Mouse (Mus musculus): ENCODE results near the gene Bok. TPM values are rescaled to one million over a fixed set of nuclear protein-coding genes. Genes with fewer than 3 reads are reported as not detected.
"Not testable (repeated sequence)": the region's sequence is repeated elsewhere in the genome, so short reads cannot be mapped to it uniquely, and the experiment has no call there.

Gene Bok
- total RNA-seq (2021): 1 to 10 TPM; 5.6 to 6.4 TPM
- long read RNA-seq, experiment 1, transcript Bok-201 (5 exons, 1,468 nt): major isoform, 7 of 10 reads
- long read RNA-seq, experiment 1, partial matches to known transcripts: 2 of 10 reads
- long read RNA-seq, experiment 1, other reads (novel, unspliced or antisense): 1 of 10 reads
- long read RNA-seq, experiment 2, transcript Bok-201 (5 exons, 1,468 nt): major isoform, 11 of 14 reads
- long read RNA-seq, experiment 2, partial matches to known transcripts: 3 of 14 reads
- long read RNA-seq, experiment 2, other reads (novel, unspliced or antisense): 0 of 14 reads

DNA sequence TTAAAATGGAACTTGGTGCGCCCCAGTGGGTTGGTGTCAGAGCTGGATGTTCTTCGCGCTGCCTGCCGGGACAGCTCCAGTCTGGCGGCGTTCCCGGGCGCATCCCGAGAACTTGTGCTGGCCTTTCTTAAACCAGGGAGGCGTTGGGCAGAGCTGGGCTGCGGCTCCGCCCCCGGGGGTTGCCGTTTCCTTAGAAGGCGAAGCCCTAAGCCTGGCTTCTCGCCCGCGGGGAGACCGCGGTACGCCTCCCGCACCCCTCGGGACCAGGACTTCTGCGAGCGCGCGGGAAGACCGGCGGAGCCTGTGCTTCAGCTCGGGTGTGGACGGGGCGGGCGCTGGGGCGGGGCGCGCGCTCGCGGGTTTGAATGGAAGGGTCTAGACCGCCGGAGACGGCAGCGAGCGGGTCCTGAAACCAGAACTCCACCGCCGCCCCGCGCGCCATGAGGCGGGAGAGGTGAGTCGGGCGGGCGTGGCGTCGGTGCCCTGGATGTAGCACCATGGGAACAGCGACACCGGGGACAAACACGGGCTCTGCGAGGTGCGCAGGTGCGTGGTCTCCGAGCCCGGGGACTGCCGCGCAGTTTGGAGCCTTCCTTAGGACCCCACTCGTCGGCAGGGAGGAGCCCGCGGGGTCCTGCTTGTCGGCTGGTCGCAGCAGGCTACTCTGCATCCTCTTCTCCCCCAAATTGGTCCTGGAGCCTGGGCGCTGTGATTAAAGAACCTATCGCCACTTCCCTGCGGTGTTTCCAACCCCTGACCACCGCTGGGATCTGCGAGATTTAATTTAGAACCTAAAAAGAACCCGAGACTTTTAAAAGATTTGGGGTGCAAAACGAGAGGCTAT, at the start of gene Bok:
Gene Bok (plus strand): TSS at position 260 of the 844 bp plus-strand sequence.
- DNase-seq: peak; percentile 90

DNA sequence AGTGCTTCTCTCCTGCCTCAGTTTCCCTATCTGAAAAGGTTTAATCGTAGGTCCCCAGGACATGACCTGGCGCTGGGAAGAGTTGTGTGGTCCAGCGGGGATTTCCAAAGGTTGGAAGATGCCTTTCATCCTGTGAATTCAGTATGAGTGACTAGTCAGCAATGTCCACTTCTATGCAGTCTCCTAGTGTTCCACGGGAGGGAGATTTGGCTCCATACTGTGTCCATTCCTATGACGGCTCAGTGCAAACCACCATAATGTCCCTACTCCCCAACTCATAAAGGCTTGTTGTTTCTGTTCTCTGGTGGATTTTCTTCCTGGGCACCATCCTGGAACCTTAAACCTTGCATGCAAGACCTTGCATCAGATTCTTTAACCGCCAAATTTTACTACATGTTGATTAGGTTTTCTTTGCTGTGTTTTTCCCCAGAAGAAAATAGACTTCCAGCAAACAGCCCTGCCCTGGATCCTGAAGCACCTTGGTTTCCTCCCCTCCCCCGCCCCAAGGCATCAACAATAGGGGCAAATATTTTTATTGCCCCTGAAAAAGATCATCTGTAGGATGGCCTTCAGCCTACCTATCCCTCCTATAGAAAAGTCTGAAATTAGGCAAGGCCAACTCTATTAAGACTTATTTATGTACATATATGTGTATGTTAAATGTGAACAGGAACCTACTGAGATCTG, 49.1 kb upstream of the Bok start:
- DNase-seq: no peak

DNA sequence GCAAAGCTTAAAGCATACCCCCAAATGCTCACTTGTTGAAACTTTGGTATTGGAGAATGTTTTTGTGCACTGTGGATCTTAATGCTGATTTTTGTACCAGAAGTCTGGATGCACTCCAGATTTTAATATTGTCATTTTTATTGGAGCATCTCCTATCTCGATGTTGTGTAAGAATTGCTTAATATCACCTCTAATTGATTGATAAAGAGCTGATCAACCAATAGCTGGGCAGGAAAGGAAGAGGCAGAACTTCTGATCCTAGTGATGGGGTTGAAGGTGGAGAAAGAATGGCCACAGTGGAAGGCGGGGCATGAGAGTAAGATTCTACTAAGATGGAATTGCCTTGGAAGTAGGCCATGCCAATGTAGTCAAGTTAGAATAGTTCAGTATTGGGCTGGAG, 43.5 kb upstream of the Bok start:
- no peak for DNase-seq

DNA sequence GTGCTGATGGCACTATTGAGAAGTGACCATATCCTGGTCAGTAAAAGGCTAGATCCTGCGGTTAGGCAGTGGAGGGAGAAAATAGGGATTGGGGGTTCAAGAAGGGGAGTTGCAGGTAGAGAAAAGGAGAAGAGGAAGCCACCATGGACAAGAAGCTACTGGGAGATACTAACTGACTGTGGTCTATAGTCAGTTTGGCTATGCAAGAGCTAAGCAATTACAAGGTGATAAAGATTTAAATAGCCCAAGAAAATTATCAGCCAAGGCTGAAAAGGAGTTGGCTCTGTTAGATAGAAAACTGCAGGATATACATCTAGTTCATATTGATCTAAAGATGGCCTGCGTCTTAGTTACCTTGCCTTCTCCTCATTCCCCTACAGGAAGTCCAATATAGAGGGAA, 42.8 kb upstream of the Bok start:
- no peak for DNase-seq

DNA sequence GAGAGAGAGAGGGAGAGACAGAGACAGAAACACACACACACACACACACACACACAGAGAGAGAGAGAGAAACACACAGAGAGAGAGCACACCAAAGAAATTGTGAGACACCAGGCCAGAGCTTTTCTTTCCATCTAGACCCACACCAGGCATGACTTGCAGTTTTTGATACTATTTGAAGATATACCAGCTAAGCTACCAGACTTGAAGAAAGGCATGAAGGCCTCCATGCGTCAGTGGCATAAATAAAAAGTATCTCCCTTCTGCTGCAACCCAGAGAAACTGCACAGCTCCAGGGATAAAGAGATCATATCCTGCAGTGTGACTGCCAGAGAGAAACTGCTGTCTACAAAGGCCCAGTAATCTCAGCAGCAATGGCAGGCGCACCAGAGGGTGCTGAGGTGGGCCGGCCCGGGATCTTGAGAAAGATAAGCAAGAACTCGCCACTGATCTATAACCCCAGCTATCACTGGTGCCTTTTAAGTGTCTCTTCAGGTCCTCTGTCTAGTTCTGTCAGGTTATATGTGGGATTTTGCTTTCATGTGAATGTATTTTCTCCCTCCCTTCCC, 35.8 kb upstream of the Bok start:
- DNase-seq: no peak

DNA sequence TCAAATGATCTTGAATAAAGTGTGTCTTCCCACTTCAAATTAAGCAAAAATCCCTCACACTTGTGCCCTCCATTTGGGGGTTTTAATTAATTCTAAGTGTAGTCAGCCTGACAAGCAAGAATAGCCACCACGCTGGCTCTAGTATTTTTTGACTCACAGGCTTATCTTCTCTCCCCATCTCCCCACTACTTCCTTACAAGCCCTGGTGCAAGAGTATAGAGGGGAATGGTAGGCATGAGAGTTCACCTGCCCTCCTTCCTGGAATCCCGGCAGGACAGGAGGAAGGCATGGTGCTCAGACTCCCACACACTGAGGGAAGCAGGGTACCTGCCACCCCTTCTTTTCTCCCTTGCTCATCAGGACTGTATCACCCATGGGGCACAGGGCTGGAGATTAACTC, 31.2 kb upstream of the Bok start:
- DNase-seq: no peak

DNA sequence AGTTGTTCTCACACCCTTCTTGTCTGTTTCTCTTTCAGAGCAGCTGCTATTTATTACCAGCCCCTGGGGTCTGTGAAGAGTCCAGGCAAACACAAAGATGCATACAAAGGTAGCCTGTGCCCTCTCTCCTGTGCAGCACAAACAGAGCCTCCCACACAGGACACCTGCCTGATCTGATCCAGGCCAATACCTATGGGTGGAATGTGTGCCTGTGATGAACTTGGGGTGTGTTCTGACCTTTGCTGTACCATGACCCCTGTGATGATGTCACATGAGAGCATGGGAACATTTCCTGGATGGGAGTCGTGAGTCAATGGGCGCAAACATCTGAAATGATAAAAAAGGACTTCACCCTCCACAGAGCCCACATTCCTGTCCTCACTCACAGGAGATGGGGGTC, 30.7 kb upstream of the Bok start:
- no peak for DNase-seq

DNA sequence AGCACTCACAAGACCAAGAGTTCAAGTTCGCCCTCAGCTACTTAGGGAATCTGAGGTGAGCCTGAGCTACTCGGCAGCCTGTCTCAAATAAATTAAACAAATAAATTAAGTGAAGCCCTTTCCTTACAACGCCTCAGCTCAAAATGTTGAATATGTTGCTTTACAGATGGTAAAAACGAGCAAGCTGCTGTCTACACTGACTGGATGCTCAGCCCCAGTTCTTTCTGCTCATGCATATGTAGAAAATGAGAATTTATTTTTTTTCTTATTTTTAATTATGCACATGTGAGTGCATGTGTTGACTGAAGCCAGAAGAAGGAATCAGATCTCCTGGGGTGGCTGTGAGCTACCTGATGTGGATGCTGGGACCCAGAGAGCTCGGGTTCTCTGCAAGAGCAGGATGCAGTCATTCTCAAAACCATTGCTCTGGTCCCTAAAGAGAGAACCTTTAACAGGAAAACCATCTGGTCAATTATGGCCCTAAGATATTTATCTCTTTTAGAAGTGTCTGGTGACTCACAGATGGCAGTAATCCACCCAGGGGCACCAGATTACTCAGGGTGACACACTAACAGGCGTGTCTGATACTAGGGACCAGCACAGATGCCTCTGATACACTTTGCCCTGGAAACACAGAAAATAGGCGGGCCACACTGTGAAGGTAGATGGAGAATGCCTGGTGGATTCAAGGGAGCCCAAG, 29.0 kb upstream of the Bok start:
- no peak for DNase-seq

DNA sequence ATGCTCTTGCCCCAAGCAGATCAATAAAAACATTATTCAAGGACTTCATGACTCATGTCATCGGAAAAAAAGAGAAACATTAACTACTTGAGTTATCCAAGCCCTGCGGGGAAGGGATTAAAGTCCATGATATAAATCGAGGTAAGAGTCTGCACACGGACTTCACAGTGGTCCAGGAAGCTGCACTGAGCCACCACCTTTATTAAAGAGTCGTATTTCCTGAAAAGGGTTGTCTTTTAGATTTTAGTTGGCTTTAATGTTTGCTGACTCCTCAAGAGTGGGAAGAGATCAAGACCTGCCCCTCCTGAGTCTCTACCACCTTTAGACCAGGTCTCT, 28.5 kb upstream of the Bok start:
- DNase-seq: no peak

DNA sequence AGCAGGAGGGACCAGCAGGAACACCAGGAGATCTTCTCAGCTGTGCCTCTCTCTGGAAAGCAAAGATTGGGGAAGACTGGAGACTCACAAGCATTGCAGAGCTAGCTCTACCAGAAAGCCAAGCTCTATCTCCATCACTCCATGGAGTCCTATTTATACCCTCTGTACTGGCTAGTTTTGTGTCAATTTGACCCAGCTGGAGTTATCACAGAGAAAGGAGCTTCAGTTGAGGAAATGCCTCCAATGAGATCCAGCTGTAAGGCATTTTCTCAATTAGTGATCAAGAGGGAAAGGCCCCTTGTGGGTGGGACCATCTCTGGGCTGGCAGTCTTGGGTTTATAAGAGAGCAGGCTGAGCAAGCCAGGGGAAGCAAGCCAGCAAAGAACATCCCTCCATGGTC, 26.9 kb upstream of the Bok start, which contains the start of gene Stk25:
Gene Stk25 (minus strand): TSS at position 101 of the 400 bp plus-strand sequence.
- not testable (repeated sequence) for DNase-seq

DNA sequence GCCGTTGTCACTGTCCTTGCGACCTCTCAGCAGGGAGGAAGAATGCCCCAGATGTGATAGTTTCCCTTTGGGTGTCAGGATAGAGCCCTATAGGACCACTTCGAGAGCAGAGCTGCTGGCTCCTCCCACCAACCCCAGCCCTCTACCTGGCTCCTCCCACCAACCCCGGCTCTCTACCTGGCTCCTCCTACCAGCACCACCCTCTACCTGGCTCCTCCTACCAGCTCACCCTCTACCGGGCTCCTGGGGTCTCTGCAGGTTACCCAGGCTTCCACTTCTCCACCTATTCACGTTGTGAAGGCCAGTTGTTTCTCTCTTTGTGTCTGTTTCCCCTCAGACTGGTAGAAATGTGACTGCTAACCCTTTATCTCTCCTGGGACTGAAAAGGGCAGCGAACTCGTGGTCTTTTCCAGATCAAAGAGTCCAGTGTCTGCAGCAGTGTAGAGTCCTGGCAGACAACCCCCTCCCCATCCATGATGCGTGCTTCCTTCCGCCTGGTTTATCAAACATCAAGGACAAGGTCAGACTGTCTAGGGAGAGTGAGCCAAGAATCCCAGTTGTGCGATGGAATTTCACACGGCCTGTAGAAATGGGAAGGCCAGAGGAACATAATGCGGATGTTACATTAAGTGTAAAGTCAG, 17.6 kb upstream of the Bok start:
- DNase-seq: no peak

DNA sequence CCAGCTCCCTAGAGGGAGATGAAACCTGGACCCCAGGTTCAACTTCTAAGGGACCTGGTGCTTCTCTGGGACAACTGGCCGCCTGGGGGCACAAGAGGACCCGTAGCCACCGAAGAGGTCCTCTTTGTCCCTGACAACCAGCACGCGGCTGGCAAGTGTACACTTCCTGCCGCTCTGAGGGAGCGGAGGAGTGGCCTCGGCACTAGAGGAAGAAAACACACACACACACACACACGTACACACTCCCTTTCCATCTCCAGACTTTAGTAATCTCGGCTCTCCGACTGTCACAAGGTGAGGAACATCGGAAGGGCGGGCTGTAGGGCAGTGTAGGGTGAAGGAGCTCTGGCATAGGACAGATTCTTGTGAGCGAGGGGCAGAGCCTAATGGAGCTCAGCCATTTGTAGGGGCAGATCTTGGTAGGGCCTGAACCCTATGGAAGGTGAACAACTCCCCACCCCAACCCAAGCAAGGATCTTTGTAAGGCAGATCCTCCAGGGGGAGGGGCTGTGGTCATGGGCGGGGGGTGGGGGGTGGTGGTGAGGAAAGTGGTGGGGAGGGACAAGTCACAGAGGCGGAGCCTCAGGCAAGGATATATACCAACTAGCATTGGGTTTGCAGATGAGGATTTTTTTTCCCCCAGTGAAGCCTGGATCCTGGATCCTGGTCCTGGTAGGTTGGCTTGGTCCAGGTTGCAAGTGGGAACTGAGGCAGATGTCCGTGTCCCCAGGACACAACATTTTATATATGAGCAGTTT, 16.5 kb upstream of the Bok start:
- DNase-seq: peak; percentile 75

DNA sequence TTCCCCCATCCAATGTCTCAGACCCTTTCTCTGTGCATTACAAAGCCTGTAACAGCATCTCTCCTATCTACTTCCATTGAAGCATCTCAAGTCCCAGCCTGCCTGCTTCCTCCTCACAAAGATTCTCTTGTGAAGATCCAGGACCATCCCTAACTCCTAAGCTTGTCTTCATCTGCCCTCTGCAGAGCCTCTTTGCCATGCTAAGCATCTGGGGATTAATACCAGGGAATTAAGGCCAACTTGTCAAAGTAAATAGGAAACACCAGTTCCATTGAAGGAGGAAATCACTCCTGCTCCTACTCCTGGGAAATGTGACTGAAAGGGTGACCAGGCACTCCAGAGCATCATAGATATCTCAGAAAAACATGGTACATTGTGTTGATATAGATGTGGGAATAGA, 15.5 kb upstream of the Bok start:
- no peak for DNase-seq

DNA sequence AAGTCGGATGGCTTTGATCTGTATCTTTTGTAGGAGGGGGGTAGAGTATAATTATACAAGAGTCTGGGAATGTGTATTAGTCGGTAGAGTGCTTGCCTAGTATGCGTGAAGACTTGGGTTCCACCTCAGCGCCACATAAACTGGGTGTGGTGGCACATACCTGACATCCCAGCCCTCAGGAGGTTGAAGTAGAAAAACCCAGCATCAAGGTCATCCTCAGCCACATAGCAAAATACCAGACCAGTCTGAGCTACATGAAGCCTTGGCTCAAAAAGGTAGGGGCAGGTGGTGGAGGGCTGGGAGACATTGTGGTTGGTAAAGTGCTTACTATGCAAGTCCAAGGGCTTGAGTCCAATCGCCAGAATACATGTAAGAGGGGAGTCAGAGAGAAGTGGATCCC, 12.8 kb upstream of the Bok start:
- DNase-seq: no peak

DNA sequence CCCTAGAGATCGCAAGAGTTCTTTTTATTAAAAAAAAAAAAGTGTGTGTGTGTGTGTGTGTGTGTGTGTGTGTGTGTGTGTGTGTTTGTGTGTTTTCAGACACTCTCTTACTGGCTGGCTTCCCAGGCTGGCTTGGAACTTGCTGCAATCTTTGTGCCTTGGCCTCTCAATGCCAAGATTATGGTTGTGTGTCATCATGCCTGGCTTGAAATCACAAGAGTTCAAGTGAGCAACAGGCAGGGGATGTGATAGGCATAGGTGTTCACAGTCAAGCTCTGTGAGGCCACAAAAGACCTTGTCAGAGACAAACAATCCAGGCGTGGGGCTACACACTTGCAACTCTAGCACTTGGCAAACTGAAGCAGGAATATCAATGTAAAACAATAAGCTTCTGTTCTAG, 7.1 kb upstream of the Bok start:
- DNase-seq: peak; percentile 49

DNA sequence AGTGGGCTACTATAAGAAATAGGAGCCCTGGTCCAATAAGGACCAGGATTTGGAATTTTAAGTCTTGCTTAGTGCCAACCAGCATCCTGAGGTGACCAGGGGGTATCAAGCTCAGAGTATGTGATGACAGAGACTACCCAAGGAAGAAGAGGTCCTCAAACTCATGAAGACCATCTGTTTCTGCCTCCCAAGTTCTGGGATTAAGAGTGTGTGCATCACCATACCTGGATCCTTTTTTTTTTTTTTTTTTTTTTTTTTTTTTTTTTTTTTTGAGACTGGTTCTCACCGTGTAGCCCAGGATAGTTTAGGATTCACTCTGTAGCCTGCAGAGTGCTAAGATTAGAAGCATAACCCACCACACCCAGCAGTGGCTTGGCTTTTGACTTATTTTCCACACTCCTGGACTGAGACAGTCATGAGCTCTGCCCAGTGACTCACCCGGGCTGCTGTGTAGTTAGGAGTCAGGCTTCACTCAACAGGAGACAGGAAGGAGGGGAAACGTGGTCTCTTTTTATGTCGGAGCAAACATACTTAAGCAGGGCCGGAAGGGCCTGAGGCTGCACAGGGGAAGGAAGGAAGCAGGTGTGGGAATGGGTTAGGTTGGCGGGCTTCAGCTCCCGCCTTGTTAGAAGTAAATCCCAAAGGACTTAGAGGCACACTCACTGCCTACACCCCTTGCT, 5.4 kb upstream of the Bok start:
- no peak for DNase-seq

DNA sequence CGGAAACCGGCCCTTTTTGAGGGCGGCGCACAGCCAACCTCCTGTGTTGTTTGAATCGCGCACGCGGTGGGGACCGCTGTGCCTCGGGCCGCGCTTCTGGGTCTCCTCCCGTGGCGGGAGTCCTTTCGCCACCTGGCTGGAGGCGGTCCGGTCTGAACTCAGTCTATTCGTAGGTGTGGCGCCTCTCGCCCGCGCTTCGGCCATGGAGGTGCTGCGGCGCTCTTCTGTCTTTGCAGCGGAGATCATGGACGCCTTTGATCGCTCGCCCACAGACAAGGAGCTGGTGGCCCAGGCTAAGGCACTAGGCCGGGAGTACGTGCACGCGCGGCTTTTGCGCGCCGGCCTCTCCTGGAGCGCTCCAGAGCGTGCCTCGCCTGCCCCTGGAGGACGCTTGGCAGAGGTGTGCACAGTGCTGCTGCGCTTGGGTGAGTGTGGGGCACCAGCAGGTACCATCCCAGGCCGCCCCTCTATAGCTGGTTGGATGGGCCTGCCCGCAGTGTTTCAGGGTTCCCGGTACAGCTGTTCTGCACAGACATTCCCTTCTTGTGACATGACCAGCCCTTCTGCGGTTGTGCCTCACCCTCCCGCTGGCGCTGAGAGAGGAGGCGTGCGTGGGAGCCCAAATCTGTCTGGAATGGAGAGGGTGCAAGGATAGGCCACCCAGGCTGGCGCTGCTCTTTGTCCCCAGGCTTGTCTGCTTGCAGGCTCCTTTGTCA, 943 bp downstream of the Bok start:
- peak; percentile 42 for DNase-seq

DNA sequence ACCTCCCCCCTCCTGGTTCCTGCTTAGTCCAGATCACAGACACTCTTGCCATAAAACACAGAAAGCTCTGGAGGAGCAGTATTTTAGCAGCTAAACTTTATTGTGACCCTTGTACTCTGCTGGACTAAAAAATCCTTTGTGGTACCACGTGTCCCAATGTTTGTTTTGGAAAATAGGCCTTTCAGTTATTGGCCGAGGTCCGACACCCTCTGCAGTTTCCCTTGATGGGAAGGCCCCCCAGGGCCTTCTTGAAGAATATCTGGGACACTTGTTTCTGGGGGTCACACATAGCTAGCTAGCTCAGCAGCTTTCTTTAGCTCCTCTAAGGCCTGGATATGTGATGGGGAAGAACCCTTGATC, 1.5 kb downstream of the Bok start:
- no peak for DNase-seq

DNA sequence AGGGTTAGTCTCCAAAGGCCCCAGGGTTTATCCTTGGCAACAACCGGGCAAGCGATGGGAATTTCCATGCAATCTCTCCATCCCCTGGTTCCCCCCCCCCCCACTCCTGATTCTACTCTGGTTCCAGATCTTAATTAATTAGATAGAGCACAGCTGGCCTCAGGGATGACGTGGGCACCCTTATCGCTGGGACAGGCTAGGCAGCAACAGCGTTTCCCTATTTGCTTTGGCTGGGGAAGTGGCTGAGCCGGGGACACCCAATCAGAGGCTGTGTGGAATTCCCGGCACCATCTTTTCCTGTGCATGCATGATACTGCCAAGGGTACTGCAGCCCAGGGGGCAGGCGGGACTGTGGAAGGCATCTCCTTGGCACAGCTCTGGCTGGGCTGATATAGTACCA, 2.7 kb downstream of the Bok start:
- no peak for DNase-seq

Measured in gastrocnemius, postnatal 10 days (tissue).